Mouse (Mus musculus) embryonic facial prominence, embryonic 11.5 days (tissue): Measurements from ENCODE around the gene Abi2. TPM values are rescaled to one million over a fixed set of nuclear protein-coding genes. Genes with fewer than 3 reads are reported as not detected.

Experiments used
- ATAC-seq: fragments of 200-750 bp; cut with Nextera tagmentation; replicated peaks from 2 replicates; pipeline ENCODE4 v1.8.0; 2017; ENCODE audit warnings: low read depth; ENCODE audit not compliant: insufficient number of reproducible peaks, low FRiP score, low TSS enrichment
- DNase-seq: peaks from one replicate; pipeline ENCODE4 v3.0.0-alpha.2; 2015; ENCODE audit warnings: low spot score
- H3K27ac ChIP-seq: fragments of 300-500 bp; sonication (generic); replicated peaks from 2 replicates; pipeline ENCODE4 v1.5.1; 2014; ENCODE audit warnings: mild to moderate bottlenecking, low read depth, low read length, control low read depth
- H3K27me3 ChIP-seq: fragments of 300-500 bp; sonication (generic); 2 replicates; pipeline ENCODE4 v1.6.1; 2014; ENCODE audit warnings: mild to moderate bottlenecking, low read length, moderate library complexity, mixed read lengths; ENCODE audit not compliant: control insufficient read depth, insufficient read depth
- H3K36me3 ChIP-seq: fragments of 300-500 bp; sonication (generic); replicated peaks from 2 replicates; pipeline ENCODE4 v1.6.1; 2014; ENCODE audit warnings: low read depth, mild to moderate bottlenecking, low read length, moderate library complexity, mixed read lengths; ENCODE audit not compliant: control insufficient read depth, insufficient read depth
- H3K4me1 ChIP-seq: fragments of 300-500 bp; sonication (generic); 2 replicates; pipeline ENCODE4 v1.6.1; 2014; ENCODE audit warnings: low read length, mixed read lengths; ENCODE audit not compliant: control insufficient read depth, insufficient read depth
- H3K4me2 ChIP-seq: fragments of 300-500 bp; sonication (generic); 2 replicates; pipeline ENCODE4 v1.6.1; 2014; ENCODE audit warnings: low read depth, mild to moderate bottlenecking, control low read depth, low read length, moderate library complexity
- H3K4me3 ChIP-seq: fragments of 300-500 bp; sonication (generic); 2 replicates; pipeline ENCODE4 v1.5.1; 2014; ENCODE audit warnings: low read depth, low read length, control low read depth
- H3K9ac ChIP-seq: fragments of 300-500 bp; sonication (generic); replicated peaks from 2 replicates; pipeline ENCODE4 v1.6.1; 2014; ENCODE audit warnings: mild to moderate bottlenecking, control low read depth, low read length
- H3K9me3 ChIP-seq: fragments of 300-500 bp; sonication (generic); replicated peaks from 2 replicates; pipeline ENCODE4 v1.6.1; 2016; ENCODE audit warnings: mild to moderate bottlenecking, low read length, inconsistent platforms, mixed read lengths; ENCODE audit not compliant: control insufficient read depth
- WGBS: fragments of 180-500 bp; shearing (Covaris S2); extraction: QIAGEN DNeasy Blood & Tissue Kit; methylation state at CpG from one replicate; pipeline ENCODE4 v1.1.7; 2014; 5-methylcytosine and 5-hydroxymethylcytosine counted together
- polyA plus RNA-seq: library from polyadenylated mRNA; unstranded; fragments of >200 nt; fragmentation: Nextera tagmentation; extraction: Ambion mirVana; gene quantifications from 2 replicates; pipeline ENCODE4 v1.2.1, GENCODE M21; 2014

Abi2 gene
- polyA plus RNA-seq, 1 experiment from 2014 or later, result 34.9 TPM

- ATAC-seq (no peak), DNase-seq (no peak)
- Histone ChIP-seq H3K27ac (no peak overlapping the region), H3K27me3 (no peaks in the 10 kb centered on the region), H3K4me3 (no peak overlapping the region), H3K9ac (no peak overlapping the region), H3K36me3 (peaks cover 3% of the 10 kb centered on the region; the same call in 1 of the 2 replicates), H3K9me3 (no peaks in the 10 kb centered on the region), H3K4me2 (no peak overlapping the region), H3K4me1 (no peaks in the 10 kb centered on the region)
- WGBS, result 84% methylated on average over 2 of the region's 2 CpGs
Observed at GRCm38 (mm10) chr1:60489660-60490059, 80.2 kb downstream of the Abi2 start.

DNA sequence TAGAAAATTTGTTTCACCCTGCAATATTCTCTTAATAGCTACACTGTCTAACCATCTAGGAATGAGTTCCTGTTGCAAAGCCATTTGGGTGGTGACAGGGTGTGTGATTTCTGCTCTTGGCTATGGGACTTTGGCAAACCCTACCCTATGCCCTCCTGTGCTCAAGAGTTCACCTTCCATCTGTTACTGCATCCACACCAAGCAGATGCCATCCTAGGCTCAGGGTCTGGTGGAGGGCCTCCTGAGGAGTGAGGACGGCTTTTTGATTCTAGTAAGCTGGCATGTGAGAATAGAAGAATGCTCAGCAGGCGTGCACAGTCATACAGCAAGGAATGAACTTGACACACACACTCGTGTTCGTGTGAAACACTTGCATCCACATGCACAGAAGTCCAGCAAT lies 81.1 kb downstream of the Abi2 start:
- Histone ChIP-seq H3K9me3 (no peaks in the 10 kb centered on the region), H3K9ac (no peak overlapping the region), H3K27me3 (no peaks in the 10 kb centered on the region), H3K4me2 (no peak overlapping the region), H3K36me3 (peaks cover 3% of the 10 kb centered on the region; the same call in 1 of the 2 replicates), H3K27ac (no peak overlapping the region), H3K4me3 (no peak overlapping the region), H3K4me1 (no peaks in the 10 kb centered on the region)
- ATAC-seq (no peak), DNase-seq (no peak)
- 81% methylated on average over 4 of the region's 4 CpGs for WGBS

- 77% methylated on average over 5 of the region's 5 CpGs for WGBS
- no peak overlapping the region for H3K9ac ChIP-seq
- H3K27me3 ChIP-seq, result no peaks in the 10 kb centered on the region
- no peak overlapping the region for H3K4me3 ChIP-seq
- ATAC-seq (no peak), DNase-seq (no peak)
- H3K9me3 ChIP-seq, result no peaks in the 10 kb centered on the region
- H3K4me2 ChIP-seq, result no peak overlapping the region
- H3K4me1 ChIP-seq, result no peaks in the 10 kb centered on the region
- peaks cover 3% of the 10 kb centered on the region; the same call in 1 of the 2 replicates for H3K36me3 ChIP-seq
- H3K27ac ChIP-seq, result no peak overlapping the region
Observed at GRCm38 (mm10) chr1:60492404-60492803, 83.0 kb downstream of the Abi2 start.

- Histone ChIP-seq H3K4me2 (no peak overlapping the region), H3K4me1 (no peaks in the 10 kb centered on the region), H3K4me3 (no peak overlapping the region), H3K27me3 (no peaks in the 10 kb centered on the region), H3K9me3 (no peaks in the 10 kb centered on the region), H3K9ac (no peak overlapping the region), H3K36me3 (peaks cover 3% of the 10 kb centered on the region; the same call in 1 of the 2 replicates), H3K27ac (no peak overlapping the region)
- 93% methylated on average over 6 of the region's 6 CpGs for WGBS
- DNase-seq, result no peak
- ATAC-seq, result no peak
Observed at GRCm38 (mm10) chr1:60493421-60493820, 84.0 kb downstream of the Abi2 start.

DNA sequence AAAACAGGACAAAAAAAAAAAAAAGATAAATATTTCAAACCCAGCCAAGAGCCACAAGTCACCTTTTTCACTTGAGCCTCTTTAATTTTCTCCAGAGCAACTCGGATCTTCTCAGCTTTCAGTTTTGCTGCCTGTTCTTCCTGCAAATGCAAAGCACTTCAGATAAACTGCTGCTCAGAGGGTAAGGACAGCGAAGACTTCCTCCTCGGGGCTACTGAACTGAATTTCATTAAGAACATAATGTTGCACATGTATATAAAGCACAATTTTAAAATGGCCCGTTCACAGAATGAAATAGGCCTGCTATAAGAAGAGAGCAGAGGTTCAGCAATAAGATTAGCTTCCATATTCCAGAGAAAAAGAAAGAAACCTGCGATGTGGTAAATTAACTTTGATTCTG lies 94.0 kb downstream of the Abi2 start:
- 72% methylated on average over 5 of the region's 5 CpGs for WGBS
- H3K9me3 ChIP-seq, result no peaks in the 10 kb centered on the region
- H3K4me3 ChIP-seq, result no peak overlapping the region
- H3K4me1 ChIP-seq, result no peaks in the 10 kb centered on the region
- DNase-seq, result no peak
- H3K9ac ChIP-seq, result no peak overlapping the region
- no peak for ATAC-seq
- H3K27ac ChIP-seq, result no peak overlapping the region
- no peaks in the 10 kb centered on the region for H3K36me3 ChIP-seq
- H3K27me3 ChIP-seq, result no peaks in the 10 kb centered on the region
- no peak overlapping the region for H3K4me2 ChIP-seq

GRCm38 (mm10) chr1:60510584-60510983 lies 101.2 kb downstream of the Abi2 start:
- H3K27me3 ChIP-seq, result no peaks in the 10 kb centered on the region
- H3K9ac ChIP-seq, result no peak overlapping the region
- DNase-seq (no peak), ATAC-seq (no peak)
- H3K9me3 ChIP-seq, result no peaks in the 10 kb centered on the region
- no peak overlapping the region for H3K4me2 ChIP-seq
- WGBS, result 72% methylated on average over 2 of the region's 2 CpGs
- H3K4me3 ChIP-seq, result no peak overlapping the region
- H3K4me1 ChIP-seq, result no peaks in the 10 kb centered on the region
- no peak overlapping the region for H3K27ac ChIP-seq
- H3K36me3 ChIP-seq, result no peaks in the 10 kb centered on the region

- Histone ChIP-seq H3K9me3 (no peaks in the 10 kb centered on the region), H3K4me2 (no peak overlapping the region), H3K4me3 (no peak overlapping the region), H3K4me1 (no peaks in the 10 kb centered on the region), H3K36me3 (no peaks in the 10 kb centered on the region; the same call in 1 of the 2 replicates), H3K9ac (no peak overlapping the region), H3K27me3 (no peaks in the 10 kb centered on the region), H3K27ac (no peak overlapping the region)
- WGBS, result 88% methylated on average over 6 of the region's 6 CpGs
- DNase-seq (no peak), ATAC-seq (no peak)
Observed at GRCm38 (mm10) chr1:60530107-60530506, 120.7 kb downstream of the Abi2 start.

GRCm38 (mm10) chr1:60530636-60531035 lies 121.2 kb downstream of the Abi2 start:
- Histone ChIP-seq H3K4me1 (no peaks in the 10 kb centered on the region), H3K4me2 (no peak overlapping the region), H3K9me3 (no peaks in the 10 kb centered on the region), H3K36me3 (no peaks in the 10 kb centered on the region; the same call in 1 of the 2 replicates), H3K27me3 (no peaks in the 10 kb centered on the region), H3K27ac (no peak overlapping the region), H3K9ac (no peak overlapping the region), H3K4me3 (no peak overlapping the region)
- WGBS, result 84% methylated on average over 2 of the region's 2 CpGs
- DNase-seq (no peak), ATAC-seq (no peak)
